Mouse (Mus musculus): ENCODE data around the gene Itpr2. TPM values are rescaled to one million over a fixed set of nuclear protein-coding genes. Genes with fewer than 3 reads are reported as not detected.

Itpr2 gene
- polyA plus RNA-seq, 1 experiment from 2014 or later = 6.0 TPM

DNA sequence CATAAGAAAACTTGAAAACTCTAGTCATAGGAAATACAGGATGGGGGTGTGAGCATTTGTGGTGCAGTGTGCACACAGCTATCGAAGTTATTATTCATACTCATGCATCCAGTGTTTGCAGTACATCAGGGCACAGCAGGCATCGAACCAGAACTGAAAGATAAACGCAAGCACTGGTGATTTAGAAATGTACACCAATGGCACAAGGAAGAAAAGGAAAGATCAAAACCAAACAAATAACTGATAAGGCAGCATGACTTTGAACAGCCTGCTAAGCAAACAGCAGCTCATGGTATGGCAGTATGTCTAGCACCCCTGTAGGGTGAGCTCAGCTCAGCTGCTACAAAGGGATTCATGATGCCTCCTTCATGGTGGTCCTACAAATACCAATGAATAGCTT lies 13.3 kb downstream of the Itpr2 start:
- Histone ChIP-seq H3K9me3 (ENCODE audit: control insufficient read depth, low read length) (no peaks in the 10 kb centered on the region), H3K27me3 (ENCODE audit: control insufficient read depth, insufficient read depth, low read length) (no peaks in the 10 kb centered on the region), H3K4me3 (replicated peaks; ENCODE audit: low read depth, low read length) (no peak overlapping the region), H3K9ac (replicated peaks; ENCODE audit: low read length) (no peak overlapping the region), H3K4me2 (ENCODE audit: low read length) (no peak overlapping the region), H3K4me1 (ENCODE audit: control insufficient read depth, insufficient read depth, low read length) (no peaks in the 10 kb centered on the region), H3K27ac (replicated peaks; ENCODE audit: low read depth, low read length) (no peak overlapping the region), H3K36me3 (ENCODE audit: control insufficient read depth, insufficient read depth, low read length) (no peaks in the 10 kb centered on the region)
- ATAC-seq (ENCODE audit: low FRiP score, low TSS enrichment) (no peak), DNase-seq (no peak)
- WGBS = 86% methylated on average over 3 of the region's 3 CpGs

DNA sequence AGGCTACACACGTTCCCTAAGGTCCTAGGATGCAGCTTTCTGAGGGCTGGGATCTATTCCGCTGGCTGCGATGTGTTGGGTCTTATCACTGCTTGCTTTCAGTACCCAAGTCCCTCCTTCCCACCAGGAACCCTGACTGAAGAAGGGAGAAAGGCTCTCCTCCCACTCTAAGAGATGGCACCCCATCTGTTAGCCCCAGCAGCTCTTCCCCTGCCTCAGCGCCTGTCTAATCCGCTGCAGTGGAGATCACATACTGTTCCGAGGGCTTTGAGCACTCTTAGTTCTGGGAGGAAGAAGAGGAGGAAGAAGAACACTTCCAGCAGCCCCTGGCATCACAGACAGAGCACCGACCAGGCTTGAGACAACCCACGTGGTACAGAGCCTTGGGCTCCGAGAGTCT lies 14.9 kb downstream of the Itpr2 start:
- Histone ChIP-seq H3K4me1 (ENCODE audit: control insufficient read depth, insufficient read depth, low read length) (no peaks in the 10 kb centered on the region), H3K27me3 (ENCODE audit: control insufficient read depth, insufficient read depth, low read length) (no peaks in the 10 kb centered on the region), H3K4me3 (replicated peaks; ENCODE audit: low read depth, low read length) (no peak overlapping the region), H3K9me3 (ENCODE audit: control insufficient read depth, low read length) (no peaks in the 10 kb centered on the region), H3K9ac (replicated peaks; ENCODE audit: low read length) (no peak overlapping the region), H3K36me3 (ENCODE audit: control insufficient read depth, insufficient read depth, low read length) (no peaks in the 10 kb centered on the region), H3K4me2 (ENCODE audit: low read length) (no peak overlapping the region), H3K27ac (replicated peaks; ENCODE audit: low read depth, low read length) (no peak overlapping the region)
- 78% methylated on average over 9 of the region's 9 CpGs for WGBS
- ATAC-seq (ENCODE audit: low FRiP score, low TSS enrichment) = no peak
- DNase-seq = no peak

DNA sequence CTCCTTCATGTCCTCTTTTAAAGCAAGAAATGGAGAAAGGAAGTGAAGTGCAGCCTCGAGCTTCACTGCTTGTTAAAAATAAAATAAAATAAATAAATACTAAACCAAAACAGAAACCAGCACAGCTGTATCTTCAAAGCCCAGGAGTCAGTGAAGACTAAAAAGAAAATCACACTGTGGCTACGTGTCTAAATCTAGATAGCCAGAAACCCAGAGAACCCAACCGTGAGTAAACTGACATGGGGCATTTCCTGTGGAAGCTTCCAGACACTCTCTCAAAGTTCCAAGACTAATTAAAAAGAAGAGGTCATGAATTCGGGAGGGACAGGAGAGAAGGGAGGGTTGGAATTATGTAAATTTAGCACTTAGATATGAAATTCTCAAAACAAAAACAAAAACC lies 15.9 kb downstream of the Itpr2 start:
- no peaks in the 10 kb centered on the region for H3K36me3 ChIP-seq (ENCODE audit: control insufficient read depth, insufficient read depth, low read length)
- no peaks in the 10 kb centered on the region for H3K9me3 ChIP-seq (ENCODE audit: control insufficient read depth, low read length)
- no peak overlapping the region for H3K4me2 ChIP-seq (ENCODE audit: low read length)
- ATAC-seq (ENCODE audit: low FRiP score, low TSS enrichment) = no peak
- no peak overlapping the region for H3K9ac ChIP-seq (replicated peaks; ENCODE audit: low read length)
- H3K27ac ChIP-seq (replicated peaks; ENCODE audit: low read depth, low read length) = no peak overlapping the region
- WGBS = 77% methylated on average over 4 of the region's 4 CpGs
- no peak overlapping the region for H3K4me3 ChIP-seq (replicated peaks; ENCODE audit: low read depth, low read length)
- no peaks in the 10 kb centered on the region for H3K27me3 ChIP-seq (ENCODE audit: control insufficient read depth, insufficient read depth, low read length)
- DNase-seq = no peak
- no peaks in the 10 kb centered on the region for H3K4me1 ChIP-seq (ENCODE audit: control insufficient read depth, insufficient read depth, low read length)

DNA sequence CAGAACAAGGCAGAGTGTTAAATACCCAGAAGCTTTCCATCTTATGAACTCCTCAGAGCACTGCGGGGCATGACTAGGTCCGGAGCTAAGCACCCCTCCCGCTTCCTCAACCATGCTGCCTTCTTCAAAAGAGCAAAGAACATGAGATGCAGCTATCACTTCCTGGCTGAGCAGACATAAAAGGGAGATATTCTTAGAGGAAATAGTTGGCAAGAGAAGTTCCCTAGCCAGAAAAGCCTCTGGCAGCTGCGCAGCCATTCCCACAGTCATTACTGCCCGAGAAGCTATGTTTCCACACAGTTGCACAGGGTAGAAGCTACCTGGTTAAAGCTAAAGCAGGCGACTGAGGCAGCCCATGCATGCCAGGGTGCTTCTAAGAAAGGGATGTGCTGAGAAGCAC lies 20.6 kb downstream of the Itpr2 start:
- WGBS = 67% methylated on average over 6 of the region's 6 CpGs
- no peak for DNase-seq

DNA sequence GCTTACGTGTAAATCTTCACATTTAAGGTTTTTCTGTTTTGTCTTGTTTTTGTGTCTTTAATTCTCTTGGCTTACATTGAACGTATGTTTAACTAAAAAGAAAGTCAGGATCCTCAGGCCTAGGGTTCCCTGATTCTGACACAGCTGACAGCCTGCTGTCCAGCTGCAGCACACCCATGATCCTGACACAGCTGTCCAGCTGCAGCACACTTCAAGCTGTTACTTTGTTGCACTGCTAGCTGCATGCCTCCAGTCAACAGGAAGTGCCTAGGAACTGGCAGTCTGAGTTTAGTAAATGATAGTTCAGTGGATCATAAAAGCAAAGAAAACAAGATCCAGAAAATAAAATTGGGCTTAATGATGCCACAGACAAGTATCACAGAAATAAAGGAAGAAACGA lies 21.1 kb downstream of the Itpr2 start:
- no peaks in the 10 kb centered on the region for H3K9me3 ChIP-seq (ENCODE audit: control insufficient read depth, low read length)
- no peak overlapping the region for H3K4me2 ChIP-seq (ENCODE audit: low read length)
- H3K4me1 ChIP-seq (ENCODE audit: control insufficient read depth, insufficient read depth, low read length) = no peaks in the 10 kb centered on the region
- H3K27ac ChIP-seq (replicated peaks; ENCODE audit: low read depth, low read length) = no peak overlapping the region
- WGBS = 80% methylated on average over 3 of the region's 3 CpGs
- H3K36me3 ChIP-seq (ENCODE audit: control insufficient read depth, insufficient read depth, low read length) = no peaks in the 10 kb centered on the region
- ATAC-seq (ENCODE audit: low FRiP score, low TSS enrichment) (no peak), DNase-seq (no peak)
- H3K4me3 ChIP-seq (replicated peaks; ENCODE audit: low read depth, low read length) = no peak overlapping the region
- H3K9ac ChIP-seq (replicated peaks; ENCODE audit: low read length) = no peak overlapping the region
- no peaks in the 10 kb centered on the region for H3K27me3 ChIP-seq (ENCODE audit: control insufficient read depth, insufficient read depth, low read length)

More for the DNA sequence above, 20.6 kb downstream of the Itpr2 start:
- no peak for ATAC-seq (ENCODE audit: low FRiP score, low TSS enrichment)
- no peak overlapping the region for H3K4me2 ChIP-seq (ENCODE audit: low read length)
- no peaks in the 10 kb centered on the region for H3K36me3 ChIP-seq (ENCODE audit: control insufficient read depth, insufficient read depth, low read length)
- no peak overlapping the region for H3K4me3 ChIP-seq (replicated peaks; ENCODE audit: low read depth, low read length)
- H3K27ac ChIP-seq (replicated peaks; ENCODE audit: low read depth, low read length) = no peak overlapping the region
- H3K9me3 ChIP-seq (ENCODE audit: control insufficient read depth, low read length) = no peaks in the 10 kb centered on the region
- H3K4me1 ChIP-seq (ENCODE audit: control insufficient read depth, insufficient read depth, low read length) = no peaks in the 10 kb centered on the region
- no peak overlapping the region for H3K9ac ChIP-seq (replicated peaks; ENCODE audit: low read length)
- H3K27me3 ChIP-seq (ENCODE audit: control insufficient read depth, insufficient read depth, low read length) = no peaks in the 10 kb centered on the region

DNA sequence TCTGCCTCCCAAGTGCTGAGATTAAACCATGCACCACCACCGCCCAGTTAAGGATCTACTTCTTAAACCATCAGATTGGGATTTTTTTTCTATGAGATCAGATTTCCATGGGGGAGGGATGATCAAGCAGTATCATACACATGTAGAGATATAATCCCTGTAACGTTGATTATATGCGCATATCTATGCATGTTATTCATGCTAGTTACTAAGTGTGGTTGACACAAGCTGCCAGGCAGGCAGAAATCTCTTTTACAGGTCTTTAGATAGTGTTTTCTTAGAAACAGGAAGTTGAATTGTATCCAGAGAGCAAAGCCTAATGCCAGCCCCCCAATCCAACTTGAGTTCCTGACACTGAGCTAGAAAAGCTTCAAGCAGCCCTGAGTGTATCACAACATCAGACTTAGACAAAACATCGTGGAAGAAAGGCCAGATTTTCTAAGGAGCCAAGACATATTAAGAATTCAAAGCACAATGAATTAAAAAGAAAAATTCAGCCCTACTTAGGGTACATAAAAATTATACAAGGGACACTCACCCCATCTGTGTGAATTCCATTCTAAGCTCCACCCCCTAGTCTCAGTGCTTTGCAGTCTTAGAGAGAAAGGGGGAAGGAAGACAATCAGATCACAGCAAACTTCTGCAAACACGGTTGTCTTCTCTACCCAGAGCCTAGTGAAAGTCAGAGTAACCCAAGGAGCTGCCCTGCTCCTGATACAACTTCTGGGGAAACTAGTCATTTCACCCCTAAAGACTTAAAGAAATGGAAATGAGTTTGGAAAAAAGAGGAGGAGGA lies 22.9 kb downstream of the Itpr2 start:
- Histone ChIP-seq H3K4me2 (ENCODE audit: low read length) (no peak overlapping the region), H3K27me3 (ENCODE audit: control insufficient read depth, insufficient read depth, low read length) (no peaks in the 10 kb centered on the region), H3K4me1 (ENCODE audit: control insufficient read depth, insufficient read depth, low read length) (no peaks in the 10 kb centered on the region), H3K36me3 (ENCODE audit: control insufficient read depth, insufficient read depth, low read length) (no peaks in the 10 kb centered on the region), H3K9ac (replicated peaks; ENCODE audit: low read length) (no peak overlapping the region), H3K4me3 (replicated peaks; ENCODE audit: low read depth, low read length) (no peak overlapping the region), H3K27ac (replicated peaks; ENCODE audit: low read depth, low read length) (no peak overlapping the region), H3K9me3 (ENCODE audit: control insufficient read depth, low read length) (no peaks in the 10 kb centered on the region)
- ATAC-seq (ENCODE audit: low FRiP score, low TSS enrichment) = no peak
- 73% methylated on average over 5 of the region's 5 CpGs for WGBS
- no peak for DNase-seq

DNA sequence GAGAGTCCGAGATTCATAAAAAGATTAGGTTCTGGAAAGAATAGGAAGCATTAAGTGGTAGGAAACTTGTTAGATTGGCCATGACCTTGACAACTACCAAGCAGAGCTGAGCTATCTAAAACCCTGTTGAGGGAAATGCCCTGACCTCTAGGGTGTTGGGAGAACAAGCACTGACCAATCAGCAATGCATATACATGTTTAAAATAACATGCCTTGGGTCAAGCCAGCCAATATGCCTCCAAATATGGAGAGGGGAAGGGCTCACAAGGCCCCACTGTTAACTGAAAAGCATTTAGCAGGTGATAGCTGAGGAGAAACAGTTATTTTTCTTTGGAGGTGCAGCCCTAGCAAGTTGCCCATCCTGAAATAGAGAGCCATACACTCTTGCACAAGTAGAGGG lies 25.2 kb downstream of the Itpr2 start:
- no peak overlapping the region for H3K4me3 ChIP-seq (replicated peaks; ENCODE audit: low read depth, low read length)
- no peak for ATAC-seq (ENCODE audit: low FRiP score, low TSS enrichment)
- no peaks in the 10 kb centered on the region for H3K4me1 ChIP-seq (ENCODE audit: control insufficient read depth, insufficient read depth, low read length)
- H3K4me2 ChIP-seq (ENCODE audit: low read length) = no peak overlapping the region
- no peak overlapping the region for H3K27ac ChIP-seq (replicated peaks; ENCODE audit: low read depth, low read length)
- H3K9ac ChIP-seq (replicated peaks; ENCODE audit: low read length) = no peak overlapping the region
- WGBS = 60% methylated on average over 1 of the region's 1 CpGs
- no peaks in the 10 kb centered on the region for H3K36me3 ChIP-seq (ENCODE audit: control insufficient read depth, insufficient read depth, low read length)
- H3K27me3 ChIP-seq (ENCODE audit: control insufficient read depth, insufficient read depth, low read length) = no peaks in the 10 kb centered on the region
- no peaks in the 10 kb centered on the region for H3K9me3 ChIP-seq (ENCODE audit: control insufficient read depth, low read length)
- DNase-seq = no peak

DNA sequence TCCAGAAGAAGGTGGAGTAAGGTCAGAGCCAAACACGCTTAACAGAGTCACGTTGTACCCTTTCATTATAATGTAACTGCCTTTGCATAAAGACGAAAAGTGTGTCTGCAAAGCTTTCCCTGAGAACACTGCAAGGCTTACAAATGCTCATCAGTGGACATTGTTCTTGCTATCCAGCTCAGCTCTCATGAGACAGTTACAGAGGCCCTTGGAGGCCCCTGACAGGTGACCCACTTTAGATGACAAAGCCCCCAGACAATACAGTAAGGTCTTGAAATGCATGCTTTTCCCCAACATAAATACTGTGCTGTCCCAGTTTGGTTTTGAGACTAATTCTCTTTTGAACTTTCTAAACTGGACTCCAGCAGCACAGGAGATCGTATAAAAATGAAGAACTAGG lies 27.9 kb downstream of the Itpr2 start:
- Histone ChIP-seq H3K4me3 (replicated peaks; ENCODE audit: low read depth, low read length) (no peak overlapping the region), H3K27me3 (ENCODE audit: control insufficient read depth, insufficient read depth, low read length) (no peaks in the 10 kb centered on the region), H3K27ac (replicated peaks; ENCODE audit: low read depth, low read length) (no peak overlapping the region), H3K36me3 (ENCODE audit: control insufficient read depth, insufficient read depth, low read length) (no peaks in the 10 kb centered on the region), H3K9me3 (ENCODE audit: control insufficient read depth, low read length) (no peaks in the 10 kb centered on the region), H3K4me1 (ENCODE audit: control insufficient read depth, insufficient read depth, low read length) (no peaks in the 10 kb centered on the region), H3K9ac (replicated peaks; ENCODE audit: low read length) (no peak overlapping the region), H3K4me2 (ENCODE audit: low read length) (no peak overlapping the region)
- ATAC-seq (ENCODE audit: low FRiP score, low TSS enrichment) (no peak), DNase-seq (no peak)
- WGBS = 71% methylated on average over 4 of the region's 4 CpGs

DNA sequence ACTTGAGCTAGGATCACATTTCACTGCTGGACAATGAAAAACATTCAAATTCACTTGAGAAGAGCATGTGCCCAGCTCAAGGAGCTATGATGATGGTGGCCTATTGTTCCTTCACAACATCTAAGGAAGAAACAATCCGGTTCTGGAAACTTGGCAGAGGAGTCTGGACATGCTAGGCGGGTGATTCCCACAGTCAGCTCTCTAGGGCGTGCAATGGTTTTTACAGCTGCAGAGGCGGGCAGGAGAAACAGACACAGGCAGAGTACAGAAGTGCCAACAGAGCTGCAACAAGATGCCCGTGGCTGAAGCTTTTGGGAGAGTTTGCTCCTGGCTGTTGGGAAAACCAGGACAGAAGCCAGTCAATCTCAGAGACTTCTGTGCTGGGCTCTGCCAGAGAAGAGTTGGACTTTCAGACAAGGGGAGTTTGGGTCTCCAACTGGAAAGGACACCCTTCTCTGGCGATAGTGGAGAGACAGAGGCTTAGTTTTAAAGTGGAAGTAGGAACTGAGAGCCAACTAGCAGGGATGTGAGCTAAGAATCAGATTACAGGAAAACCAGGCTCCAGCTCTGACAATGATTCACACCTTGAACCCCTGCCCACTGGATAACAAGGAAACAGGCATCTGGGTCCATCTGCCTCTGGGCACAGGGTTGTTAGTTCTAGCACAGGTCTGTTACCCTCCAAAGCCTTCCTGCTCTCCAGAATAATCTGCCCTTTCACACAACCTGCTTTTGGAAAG lies 28.6 kb downstream of the Itpr2 start:
- DNase-seq (no peak), ATAC-seq (ENCODE audit: low FRiP score, low TSS enrichment) (no peak)
- 89% methylated on average over 6 of the region's 6 CpGs for WGBS
- Histone ChIP-seq H3K27me3 (ENCODE audit: control insufficient read depth, insufficient read depth, low read length) (no peaks in the 10 kb centered on the region), H3K9me3 (ENCODE audit: control insufficient read depth, low read length) (no peaks in the 10 kb centered on the region), H3K36me3 (ENCODE audit: control insufficient read depth, insufficient read depth, low read length) (no peaks in the 10 kb centered on the region), H3K4me2 (ENCODE audit: low read length) (no peak overlapping the region), H3K27ac (replicated peaks; ENCODE audit: low read depth, low read length) (no peak overlapping the region), H3K4me3 (replicated peaks; ENCODE audit: low read depth, low read length) (no peak overlapping the region), H3K4me1 (ENCODE audit: control insufficient read depth, insufficient read depth, low read length) (no peaks in the 10 kb centered on the region), H3K9ac (replicated peaks; ENCODE audit: low read length) (no peak overlapping the region)
